Mouse (Mus musculus) heart, postnatal 36 days (tissue): ENCODE data around the gene Agpat2. TPM values are rescaled to one million over a fixed set of nuclear protein-coding genes. Genes with fewer than 3 reads are reported as not detected.

Experiments
- DNase-seq, 2 experiments: peaks; one replicate each; pipeline ENCODE4 v3.0.0; 2021 to 2022
- intact Hi-C: fragments of 180-260 bp; cut with DNase I; formaldehyde crosslinking; loops from one replicate; pipeline ENCODE4 v1.15.1; 2025
- total RNA-seq, 2 experiments: library from RNA; stranded (reverse); gene quantifications; 2 replicates each; pipeline ENCODE4 v1.2.3; 2021

Gene Agpat2
- total RNA-seq, 2 experiments from 2014 or later, result 69.1 to 71.6 TPM

DNA sequence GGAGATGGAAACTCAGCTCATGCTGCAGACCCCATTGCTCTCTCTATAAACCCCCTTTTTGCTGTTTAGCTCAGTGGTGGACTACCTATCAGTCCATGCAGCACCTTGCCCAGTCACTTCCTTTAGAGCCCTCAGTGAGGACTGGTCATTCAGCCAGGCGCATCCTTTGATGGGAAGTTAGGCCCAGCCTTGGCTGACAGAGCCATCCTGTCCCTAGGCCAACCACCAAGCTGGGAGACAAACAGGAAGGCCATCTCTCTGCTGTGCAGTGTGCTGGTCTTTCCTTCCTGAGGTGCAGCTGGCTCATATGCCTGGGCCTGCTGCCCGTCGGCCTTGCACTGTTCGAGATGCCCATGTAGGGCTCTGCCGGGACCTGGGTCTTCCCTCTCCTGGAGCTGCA is 23.5 kb downstream of the Agpat2 start:
- DNase-seq, result peak in 1 of 2 experiments; percentile 31
- intact Hi-C loops, result no loop called here

- DNase-seq, result no peak
- intact Hi-C loops, result no loop called here
Measured at GRCm38 (mm10) chr2:26579714-26580113, 24.5 kb downstream of the Agpat2 start, which contains the start of gene Egfl7. TSS of gene Egfl7 (plus strand) at chr2:26580014.

- intact Hi-C loops, result no loop called here
- peak; percentile 55 to 67 for DNase-seq
Measured at GRCm38 (mm10) chr2:26578369-26578768, 25.8 kb downstream of the Agpat2 start.

- no peak for DNase-seq
- intact Hi-C loops, result no loop called here
Measured at GRCm38 (mm10) chr2:26576462-26576861, 27.8 kb downstream of the Agpat2 start.

GRCm38 (mm10) chr2:26575865-26576264 is 28.4 kb downstream of the Agpat2 start:
- intact Hi-C loops, result no loop called here
- DNase-seq, result peak; percentile 63 to 65

DNA sequence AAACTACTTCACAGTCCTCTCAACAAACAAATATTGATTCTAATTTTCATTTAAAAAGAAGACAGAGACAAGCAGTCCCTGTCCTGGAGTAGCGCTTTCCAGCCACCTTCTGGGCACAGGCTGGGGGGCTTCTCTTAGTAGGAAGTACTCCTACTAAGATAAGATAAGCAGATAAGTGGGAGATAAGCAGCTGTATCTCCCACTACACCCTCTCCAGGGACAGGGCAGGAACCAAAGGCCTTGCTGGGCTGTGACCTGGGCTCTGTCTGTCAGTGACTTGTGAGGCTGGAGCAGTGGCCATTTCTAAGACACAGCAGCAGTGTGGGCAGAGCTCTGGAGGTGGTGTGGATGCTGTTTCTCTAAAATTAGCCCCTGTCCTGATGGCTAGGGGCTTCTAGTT is 28.8 kb downstream of the Agpat2 start:
- no peak for DNase-seq
- intact Hi-C loops, result no loop called here

- no peak for DNase-seq
- intact Hi-C loops, result no loop called here
Measured at GRCm38 (mm10) chr2:26574862-26575261, 29.4 kb downstream of the Agpat2 start.

DNA sequence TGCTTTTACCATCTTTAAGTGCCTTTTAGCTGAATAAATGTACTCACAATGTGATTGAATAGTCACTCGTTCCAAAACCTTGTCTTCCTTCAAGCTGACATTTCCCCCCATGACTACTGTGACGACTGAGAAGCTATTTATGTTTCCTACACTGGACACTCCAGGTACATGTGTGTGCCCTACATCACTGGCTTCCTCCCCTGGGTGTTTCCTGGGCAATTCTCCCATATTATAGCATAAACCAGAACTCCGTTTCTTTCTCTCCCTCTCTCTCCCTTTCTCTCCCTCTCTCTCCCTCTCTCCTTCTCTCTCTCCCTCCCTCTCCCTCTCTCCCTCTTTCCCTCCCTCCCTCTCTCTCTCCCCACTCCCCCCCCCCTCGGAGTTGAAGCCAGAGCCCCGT is 30.4 kb downstream of the Agpat2 start:
- intact Hi-C loops, result no loop called here
- no peak for DNase-seq

DNA sequence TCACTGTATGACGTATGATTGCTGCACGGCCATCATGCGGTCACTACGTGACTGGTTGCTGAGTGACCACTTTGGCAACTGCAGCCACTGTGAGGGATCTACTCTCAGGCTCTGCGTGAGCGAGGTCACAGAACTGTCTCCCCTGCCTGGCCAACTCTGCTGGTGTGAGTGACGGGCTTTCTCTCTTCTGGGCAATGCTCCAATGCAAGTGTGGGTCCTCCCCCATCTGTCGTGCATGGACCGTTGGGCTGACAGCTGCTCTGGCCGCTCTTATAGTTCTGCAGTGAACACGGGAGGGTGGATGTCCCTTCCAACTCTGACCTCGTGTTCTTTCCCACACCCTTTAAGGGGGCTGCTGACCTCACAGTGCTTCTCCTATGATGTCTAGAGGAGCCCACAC is 30.8 kb downstream of the Agpat2 start:
- peak in 1 of 2 experiments; percentile 56 for DNase-seq
- intact Hi-C loops, result no loop called here

DNA sequence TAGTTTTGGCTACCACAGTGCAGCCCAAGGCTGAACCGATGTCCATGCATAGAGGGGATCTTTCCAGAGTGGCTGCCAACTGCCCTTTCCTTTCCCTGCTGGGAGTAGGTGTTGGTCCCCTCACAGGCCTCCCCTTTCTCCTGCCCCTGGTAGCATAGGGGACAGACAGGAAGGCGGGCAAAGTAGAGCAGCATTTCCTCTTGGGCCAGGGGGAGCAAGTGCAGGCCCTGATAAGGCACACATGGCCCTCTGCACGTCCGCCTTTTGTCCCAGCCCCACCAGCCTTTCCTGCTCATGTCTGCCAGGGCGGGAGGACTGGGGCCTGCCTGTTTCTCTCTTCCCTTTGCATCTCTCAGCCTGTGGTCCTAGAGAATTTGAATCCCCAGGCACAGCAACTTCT is 32.4 kb downstream of the Agpat2 start:
- peak in 1 of 2 experiments; percentile 63 for DNase-seq
- intact Hi-C loops, result loop anchor here (1.0 kb wide), 2 partner anchors 11 to 15 kb away; no protein-coding TSS in a partner anchor

DNA sequence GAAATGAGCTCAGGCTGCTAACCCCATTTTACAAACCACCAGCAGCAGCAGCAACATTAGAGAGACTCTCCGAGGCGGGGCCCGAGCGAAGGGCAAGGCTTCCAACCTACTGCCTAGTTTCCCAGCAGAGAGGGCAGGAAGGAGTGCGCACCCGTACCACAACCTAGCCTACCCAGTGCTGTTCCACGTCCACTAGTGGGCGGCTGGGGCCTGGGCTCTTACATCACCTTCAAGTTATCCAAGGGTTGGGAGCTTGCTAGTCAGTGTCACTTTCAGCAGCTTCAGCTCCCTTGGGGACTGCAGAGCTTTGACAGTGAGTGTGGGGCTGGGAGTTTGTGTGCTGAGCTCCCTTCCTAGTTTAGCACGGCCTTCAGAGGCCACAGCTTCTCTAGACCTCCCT is 32.8 kb downstream of the Agpat2 start:
- DNase-seq, result no peak
- intact Hi-C loops, result loop anchor here (1.0 kb wide), 1 partner anchor 16 kb away; no protein-coding TSS in a partner anchor

DNA sequence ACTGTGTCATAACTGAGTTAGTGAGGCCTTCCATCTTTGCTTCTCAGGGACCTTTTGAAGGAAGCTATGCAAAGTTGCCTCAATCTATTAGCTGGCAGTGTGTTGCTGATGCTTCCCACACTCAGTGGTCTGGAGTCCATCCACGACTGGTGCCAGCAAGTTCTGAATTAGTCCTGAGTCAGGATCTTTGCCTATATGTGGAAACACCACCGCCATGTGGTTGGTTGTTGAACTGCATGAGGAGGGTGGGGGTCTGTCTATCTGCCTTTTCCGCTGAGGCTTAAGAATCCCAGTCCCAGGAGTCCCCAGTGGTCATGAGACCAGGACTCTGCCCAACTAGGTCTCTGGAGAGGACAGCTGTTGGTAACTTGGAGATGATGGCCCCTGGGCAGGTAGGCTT is 34.2 kb downstream of the Agpat2 start:
- peak in 1 of 2 experiments; percentile 75 for DNase-seq
- intact Hi-C loops, result no loop called here

DNA sequence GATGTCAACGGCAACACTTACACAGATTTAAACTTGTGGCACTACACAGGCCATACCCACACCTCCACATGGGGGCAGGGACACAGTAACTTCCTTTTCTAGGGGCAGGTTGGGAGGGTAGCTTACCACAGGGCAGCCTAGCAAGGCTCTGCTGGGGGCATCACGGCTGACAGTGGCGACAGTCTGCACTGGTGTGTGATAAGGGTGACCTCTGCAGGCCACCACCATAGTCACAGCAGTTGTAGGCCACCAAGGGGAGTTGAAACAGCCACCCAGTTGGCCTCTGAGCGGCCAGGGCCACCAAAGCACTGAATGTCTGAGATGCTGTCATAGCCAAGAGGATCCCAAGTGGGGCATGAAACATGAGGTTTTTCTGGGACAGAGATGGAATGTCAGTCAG is 38.0 kb downstream of the Agpat2 start:
- intact Hi-C loops, result loop anchor here (1.0 kb wide), 3 partner anchors 117 to 266 kb away; no protein-coding TSS in a partner anchor
- peak in 1 of 2 experiments; percentile 64 for DNase-seq

DNA sequence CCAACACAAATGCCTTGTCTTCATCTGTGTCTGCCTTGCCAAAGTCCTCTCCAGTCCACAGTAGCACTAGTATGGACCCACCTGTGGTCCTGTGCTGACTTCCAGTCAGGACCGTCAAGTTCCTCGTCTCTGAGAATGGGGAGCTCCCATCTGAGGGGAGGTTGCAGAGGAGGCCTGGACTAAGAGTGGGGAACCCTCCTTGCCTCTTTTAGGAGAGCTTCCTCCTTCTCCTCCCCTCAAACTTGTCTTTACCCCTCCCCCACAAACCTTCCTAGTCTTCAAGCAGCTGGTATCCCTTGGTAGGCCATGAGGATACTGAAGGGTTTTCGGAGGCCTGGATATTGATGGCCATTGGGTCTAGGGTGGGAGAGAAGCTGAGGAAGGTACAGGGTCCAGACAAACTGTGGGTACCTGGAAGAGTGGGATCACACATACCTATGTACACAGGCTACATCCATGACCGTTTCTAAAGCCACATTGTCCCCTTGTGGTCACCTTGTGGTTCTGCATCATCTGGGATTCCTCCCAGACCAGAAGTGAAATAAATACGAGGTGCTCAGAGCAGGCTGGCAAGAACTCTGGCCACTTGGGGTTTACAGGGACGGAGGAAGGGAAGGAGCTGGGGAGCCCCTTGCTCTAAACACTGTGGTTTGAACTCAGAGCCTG is 42.7 kb downstream of the Agpat2 start:
- peak; percentile 56 to 68 for DNase-seq
- intact Hi-C loops, result loop anchor here (1.0 to 2.0 kb wide), 2 partner anchors 87 to 112 kb away; no protein-coding TSS in a partner anchor

- intact Hi-C loops, result loop anchor here (2.0 kb wide), 1 partner anchor 86 kb away; no protein-coding TSS in a partner anchor
Measured at GRCm38 (mm10) chr2:26560506-26560905, 43.7 kb downstream of the Agpat2 start.

DNA sequence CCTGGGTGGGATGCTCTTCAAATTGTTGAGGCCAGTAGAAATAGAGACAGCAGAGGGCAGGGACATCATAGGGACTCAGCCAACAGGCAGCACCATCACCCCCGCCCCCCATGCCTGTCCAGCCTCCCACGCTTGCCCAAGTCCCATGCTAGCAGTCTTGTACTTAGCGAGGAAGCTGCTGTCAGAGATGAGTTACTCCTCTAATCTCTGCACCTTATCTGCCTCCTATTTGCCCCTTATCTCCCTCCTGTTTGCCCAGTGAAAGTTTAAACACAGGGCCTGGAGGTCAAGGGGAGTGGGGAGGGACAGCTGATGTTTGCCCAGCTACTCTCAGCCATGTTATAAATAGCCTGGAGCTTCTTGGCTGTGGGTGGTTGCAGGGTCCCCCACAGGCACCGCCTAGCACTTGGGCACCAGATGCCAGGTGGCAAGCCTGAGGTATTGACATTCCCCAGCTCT is 47.7 kb downstream of the Agpat2 start:
- intact Hi-C loops, result no loop called here
- no peak for DNase-seq

More at GRCm38 (mm10) chr2:26560506-26560905, 43.7 kb downstream of the Agpat2 start:
- no peak for DNase-seq

GRCm38 (mm10) chr2:26555076-26555475 is 49.1 kb downstream of the Agpat2 start:
- DNase-seq, result peak; percentile 74 to 78
- intact Hi-C loops, result no loop called here

DNA sequence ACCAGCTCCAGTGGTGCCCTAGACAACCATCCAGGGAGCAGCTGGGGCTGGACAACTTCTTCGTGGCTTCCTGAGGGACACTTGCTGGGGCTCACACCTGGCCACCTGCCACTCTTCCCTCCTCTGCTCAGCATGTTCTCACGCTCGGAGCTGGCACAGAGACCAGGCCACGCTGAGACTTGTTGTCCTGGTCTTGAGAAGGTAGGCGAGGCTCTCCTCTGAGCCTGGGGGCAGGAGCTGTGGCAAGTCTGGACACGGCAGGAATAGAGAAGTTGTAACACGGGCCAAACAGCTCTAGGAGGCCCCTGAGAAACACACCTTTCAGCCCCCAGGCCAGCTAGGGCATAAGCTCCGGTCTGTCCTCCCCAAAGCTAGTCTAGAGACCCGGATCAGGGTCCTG is 50.3 kb downstream of the Agpat2 start:
- DNase-seq, result no peak
- intact Hi-C loops, result no loop called here

- no peak for DNase-seq
- intact Hi-C loops, result no loop called here
Measured at GRCm38 (mm10) chr2:26552066-26552465, 52.2 kb downstream of the Agpat2 start.

- intact Hi-C loops, result no loop called here
- DNase-seq, result no peak
Measured at GRCm38 (mm10) chr2:26551446-26551845, 52.8 kb downstream of the Agpat2 start.

- intact Hi-C loops, result no loop called here
- DNase-seq, result no peak
Measured at GRCm38 (mm10) chr2:26550777-26551176, 53.4 kb downstream of the Agpat2 start.

GRCm38 (mm10) chr2:26550205-26550604 is 54.0 kb downstream of the Agpat2 start:
- intact Hi-C loops, result no loop called here
- DNase-seq, result no peak
